Mouse (Mus musculus) telencephalon, adult 2 months (tissue): ENCODE data around the gene Sox21.

Experiments
- DNase-seq: peaks from one replicate; pipeline ENCODE4 v3.0.0-alpha.2; 2011; ENCODE audit warnings: low read depth, low spot score

Sox21 gene

GRCm38 (mm10) chr14:118225061-118225743, 11.6 kb downstream of the Sox21 start:
- no peak for DNase-seq

GRCm38 (mm10) chr14:118220885-118221284, 15.9 kb downstream of the Sox21 start:
- no peak for DNase-seq

- DNase-seq, result no peak
These were observed 20.0 kb downstream of the Sox21 start for GRCm38 (mm10) chr14:118216826-118217225.

- DNase-seq, result no peak
These were observed 24.5 kb downstream of the Sox21 start for GRCm38 (mm10) chr14:118212188-118212804.

- DNase-seq, result no peak
These were observed 27.2 kb downstream of the Sox21 start for GRCm38 (mm10) chr14:118209642-118210041.

- no peak for DNase-seq
These were observed 29.5 kb downstream of the Sox21 start for GRCm38 (mm10) chr14:118207347-118207746.

GRCm38 (mm10) chr14:118203031-118203430, 33.8 kb downstream of the Sox21 start:
- no peak for DNase-seq

GRCm38 (mm10) chr14:118202006-118202405, 34.8 kb downstream of the Sox21 start:
- DNase-seq, result no peak

- DNase-seq, result no peak
These were observed 36.1 kb downstream of the Sox21 start for GRCm38 (mm10) chr14:118200731-118201130.

- DNase-seq, result no peak
These were observed 39.8 kb downstream of the Sox21 start for GRCm38 (mm10) chr14:118197063-118197462.

GRCm38 (mm10) chr14:118194219-118194914, 42.5 kb downstream of the Sox21 start:
- no peak for DNase-seq

GRCm38 (mm10) chr14:118193663-118194062, 43.2 kb downstream of the Sox21 start:
- no peak for DNase-seq

- DNase-seq, result no peak
These were observed 43.7 kb downstream of the Sox21 start for GRCm38 (mm10) chr14:118193001-118193628.

GRCm38 (mm10) chr14:118191442-118191841, 45.4 kb downstream of the Sox21 start:
- no peak for DNase-seq
